Mouse (Mus musculus): Measurements from ENCODE around the gene Igtp. TPM values are rescaled to one million over a fixed set of nuclear protein-coding genes. Genes with fewer than 3 reads are reported as not detected.
A peak's percentile ranks its signal among the peaks of the same experiment; 100 is the strongest.
"Not testable (repeated sequence)": the region's sequence is repeated elsewhere in the genome, so short reads cannot be mapped to it uniquely, and the experiment has no call there.

Igtp gene
- polyA plus RNA-seq, 1 experiment from 2014 or later: 1.0 TPM

GRCm38 (mm10) chr11:58215814-58216213 is 16.5 kb downstream of the Igtp start:
- Histone ChIP-seq H3K4me3 (no peak overlapping the region), H3K9me3 (replicated peaks) (no peaks in the 10 kb centered on the region), H3K27me3 (ENCODE audit: low read depth, poor library complexity, severe bottlenecking) (no peaks in the 10 kb centered on the region), H3K36me3 (no peaks in the 10 kb centered on the region), H3K4me1 (peaks cover 14% of the 10 kb centered on the region), H3K27ac (replicated peaks) (no peak overlapping the region)
- DNase-seq (ENCODE audit: low spot score): no peak
- 88% methylated on average over 5 of the region's 5 CpGs for WGBS

GRCm38 (mm10) chr11:58216823-58217222 is 17.5 kb downstream of the Igtp start:
- Histone ChIP-seq H3K27me3 (ENCODE audit: low read depth, poor library complexity, severe bottlenecking) (no peaks in the 10 kb centered on the region), H3K36me3 (no peaks in the 10 kb centered on the region), H3K27ac (replicated peaks) (no peak overlapping the region), H3K4me3 (no peak overlapping the region), H3K4me1 (peaks cover 4% of the 10 kb centered on the region), H3K9me3 (replicated peaks) (no peaks in the 10 kb centered on the region)
- DNase-seq (ENCODE audit: low spot score): no peak
- WGBS: 90% methylated on average over 6 of the region's 6 CpGs

- peaks cover 12% of the 10 kb centered on the region for H3K4me1 ChIP-seq
- 69% methylated on average over 4 of the region's 4 CpGs for WGBS
- no peaks in the 10 kb centered on the region for H3K27me3 ChIP-seq (ENCODE audit: low read depth, poor library complexity, severe bottlenecking)
- DNase-seq (ENCODE audit: low spot score): no peak
- no peaks in the 10 kb centered on the region for H3K36me3 ChIP-seq
- no peak overlapping the region for H3K4me3 ChIP-seq
- H3K9me3 ChIP-seq (replicated peaks): no peaks in the 10 kb centered on the region
- H3K27ac ChIP-seq (replicated peaks): no peak overlapping the region
These were observed 24.4 kb downstream of the Igtp start for GRCm38 (mm10) chr11:58223751-58224150.

- Histone ChIP-seq H3K4me3 (no peak overlapping the region), H3K4me1 (peaks cover 12% of the 10 kb centered on the region), H3K27ac (replicated peaks) (no peak overlapping the region), H3K27me3 (ENCODE audit: low read depth, poor library complexity, severe bottlenecking) (no peaks in the 10 kb centered on the region), H3K9me3 (replicated peaks) (no peaks in the 10 kb centered on the region), H3K36me3 (no peaks in the 10 kb centered on the region)
- 69% methylated on average over 7 of the region's 7 CpGs for WGBS
- DNase-seq (ENCODE audit: low spot score): no peak
These were observed 25.0 kb downstream of the Igtp start for GRCm38 (mm10) chr11:58224313-58224712.

GRCm38 (mm10) chr11:58224872-58225271 is 25.5 kb downstream of the Igtp start:
- not testable (repeated sequence) for DNase-seq (ENCODE audit: low spot score); H3K36me3 ChIP-seq; H3K4me3 ChIP-seq; H3K9me3 ChIP-seq (replicated peaks); H3K27ac ChIP-seq (replicated peaks); H3K27me3 ChIP-seq (ENCODE audit: low read depth, poor library complexity, severe bottlenecking)
- peaks cover 12% of the 10 kb centered on the region for H3K4me1 ChIP-seq
- WGBS: 76% methylated on average over 2 of the region's 2 CpGs

- 14% methylated on average over 5 of the region's 5 CpGs for WGBS
- peak; percentile 68 for DNase-seq (ENCODE audit: low spot score)
These were observed 26.3 kb downstream of the Igtp start for GRCm38 (mm10) chr11:58225655-58226054.

GRCm38 (mm10) chr11:58226425-58226824 is 27.1 kb downstream of the Igtp start:
- Histone ChIP-seq H3K36me3 (no peaks in the 10 kb centered on the region), H3K4me3 (no peak overlapping the region), H3K9me3 (replicated peaks) (no peaks in the 10 kb centered on the region), H3K4me1 (peaks cover 12% of the 10 kb centered on the region), H3K27ac (replicated peaks) (no peak overlapping the region), H3K27me3 (ENCODE audit: low read depth, poor library complexity, severe bottlenecking) (no peaks in the 10 kb centered on the region; the same call in 1 of the 2 replicates)
- no peak for DNase-seq (ENCODE audit: low spot score)

More at GRCm38 (mm10) chr11:58225655-58226054, 26.3 kb downstream of the Igtp start:
- Histone ChIP-seq H3K9me3 (replicated peaks) (no peaks in the 10 kb centered on the region), H3K27ac (replicated peaks) (no peak overlapping the region), H3K27me3 (ENCODE audit: low read depth, poor library complexity, severe bottlenecking) (no peaks in the 10 kb centered on the region; the same call in 1 of the 2 replicates), H3K4me3 (no peak overlapping the region), H3K4me1 (peaks cover 12% of the 10 kb centered on the region), H3K36me3 (no peaks in the 10 kb centered on the region)

- H3K9me3 ChIP-seq (replicated peaks); H3K27me3 ChIP-seq (ENCODE audit: low read depth, poor library complexity, severe bottlenecking); H3K27ac ChIP-seq (replicated peaks); H3K36me3 ChIP-seq; H3K4me3 ChIP-seq; DNase-seq (ENCODE audit: low spot score): not testable (repeated sequence)
- peaks cover 20% of the 10 kb centered on the region for H3K4me1 ChIP-seq
- WGBS: 79% methylated on average over 2 of the region's 2 CpGs
These were observed 28.7 kb downstream of the Igtp start for GRCm38 (mm10) chr11:58228021-58228420.

GRCm38 (mm10) chr11:58230396-58230910 is 31.1 kb downstream of the Igtp start:
- Histone ChIP-seq H3K36me3 (no peaks in the 10 kb centered on the region), H3K4me3 (no peak overlapping the region), H3K27me3 (ENCODE audit: low read depth, poor library complexity, severe bottlenecking) (no peaks in the 10 kb centered on the region; the same call in 1 of the 2 replicates), H3K9me3 (replicated peaks) (no peaks in the 10 kb centered on the region), H3K27ac (replicated peaks) (no peak overlapping the region), H3K4me1 (peaks cover 13% of the 10 kb centered on the region)
- no peak for DNase-seq (ENCODE audit: low spot score)
- WGBS: 71% methylated on average over 16 of the region's 16 CpGs

GRCm38 (mm10) chr11:58231156-58231555 is 31.8 kb downstream of the Igtp start:
- DNase-seq (ENCODE audit: low spot score): no peak
- Histone ChIP-seq H3K36me3 (no peaks in the 10 kb centered on the region), H3K4me3 (no peak overlapping the region), H3K27me3 (ENCODE audit: low read depth, poor library complexity, severe bottlenecking) (no peaks in the 10 kb centered on the region; the same call in 1 of the 2 replicates), H3K27ac (replicated peaks) (no peak overlapping the region), H3K4me1 (peaks cover 8% of the 10 kb centered on the region), H3K9me3 (replicated peaks) (no peaks in the 10 kb centered on the region)
- 89% methylated on average over 8 of the region's 8 CpGs for WGBS

- H3K4me1 ChIP-seq: peaks cover 17% of the 10 kb centered on the region
- not testable (repeated sequence) for H3K36me3 ChIP-seq; DNase-seq (ENCODE audit: low spot score); H3K27me3 ChIP-seq (ENCODE audit: low read depth, poor library complexity, severe bottlenecking); H3K9me3 ChIP-seq (replicated peaks); H3K4me3 ChIP-seq; H3K27ac ChIP-seq (replicated peaks)
- 94% methylated on average over 3 of the region's 3 CpGs for WGBS
These were observed 35.2 kb downstream of the Igtp start for GRCm38 (mm10) chr11:58234551-58234950.

GRCm38 (mm10) chr11:58235152-58235551 is 35.8 kb downstream of the Igtp start:
- H3K4me1 ChIP-seq: peaks cover 18% of the 10 kb centered on the region
- no peak overlapping the region for H3K27ac ChIP-seq (replicated peaks)
- WGBS: 8% methylated on average over 6 of the region's 6 CpGs
- peak; percentile 40 for DNase-seq (ENCODE audit: low spot score)
- H3K27me3 ChIP-seq (ENCODE audit: low read depth, poor library complexity, severe bottlenecking): no peaks in the 10 kb centered on the region; the same call in 1 of the 2 replicates
- no peak overlapping the region for H3K4me3 ChIP-seq
- no peaks in the 10 kb centered on the region for H3K9me3 ChIP-seq (replicated peaks)
- H3K36me3 ChIP-seq: no peaks in the 10 kb centered on the region

- DNase-seq (ENCODE audit: low spot score): peak; percentile 79
- H3K27me3 ChIP-seq (ENCODE audit: low read depth, poor library complexity, severe bottlenecking): no peaks in the 10 kb centered on the region; the same call in 1 of the 2 replicates
- peak overlapping the region; percentile 67 for H3K27ac ChIP-seq (replicated peaks)
- H3K9me3 ChIP-seq (replicated peaks): no peaks in the 10 kb centered on the region
- peak overlapping the region; percentile 61 for H3K4me3 ChIP-seq
- no peaks in the 10 kb centered on the region for H3K36me3 ChIP-seq
- H3K4me1 ChIP-seq: peaks cover 10% of the 10 kb centered on the region
- 2% methylated on average over 37 of the region's 37 CpGs for WGBS
These were observed 39.8 kb downstream of the Igtp start for GRCm38 (mm10) chr11:58238840-58239791.
